ENCODE assay signal across 10 mouse cellular contexts in genomic region chr6:142962476-142962875, GRCm38 (mm10). TPM values are rescaled to one million over a fixed set of nuclear protein-coding genes. Genes with fewer than 3 reads are reported as not detected.
A peak's percentile ranks its signal among the peaks of the same experiment; 100 is the strongest.
DNase-seq lines count a peak whose midpoint lies in the region; ATAC-seq and TF ChIP-seq lines count a peak whose summit lies in the region.
"Had no signal": no experiment of that assay in that cellular context is flagged by ENCODE, and none has a peak within 500 bp of the region (broad histone marks: within the 10 kb centered on the region; RNA-seq: fewer than 3 reads in every experiment).

No protein-coding gene starts in this region.

- H3K9me3 ChIP-seq in heart, embryonic 13.5 days, result no peaks in the 10 kb centered on the region
- H3K9me3 ChIP-seq in limb, embryonic 13.5 days, result no peaks in the 10 kb centered on the region

- no peak for ATAC-seq in heart, embryonic 13.5 days (ENCODE audit: extremely low read depth, insufficient number of reproducible peaks, low FRiP score, low TSS enrichment)
- no peak for ATAC-seq in limb, embryonic 13.5 days (ENCODE audit: low FRiP score, low read depth)

- H3K27me3 ChIP-seq in heart, embryonic 13.5 days (replicated peaks), result peaks cover 25% of the 10 kb centered on the region
- peaks cover 11% of the 10 kb centered on the region for H3K27me3 ChIP-seq in spleen, adult 2 months (ENCODE audit: control insufficient read depth, insufficient read depth, low read length)
- peaks cover 18% of the 10 kb centered on the region for H3K27me3 ChIP-seq in limb, embryonic 13.5 days

- no peak for TF ChIP-seq CTCF in spleen, adult 2 months (IDR thresholded peaks at IDR 0.05; ENCODE audit: extremely low read depth, insufficient read depth, insufficient read length, insufficient replicate concordance)

- H3K27ac ChIP-seq in heart, embryonic 13.5 days (replicated peaks), result no peak overlapping the region
- no peak overlapping the region for H3K27ac ChIP-seq in spleen, adult 2 months (ENCODE audit: insufficient read depth, low read length)
- H3K27ac ChIP-seq in limb, embryonic 13.5 days, result no peak overlapping the region
- H3K27ac ChIP-seq: gastrocnemius, adult 2 months; liver, embryonic 14.5 days had no signal

- peaks cover 5% of the 10 kb centered on the region; the same call in 1 of the 2 replicates for H3K4me1 ChIP-seq in heart, embryonic 13.5 days
- peaks cover 2% of the 10 kb centered on the region for H3K4me1 ChIP-seq in spleen, adult 2 months (ENCODE audit: control insufficient read depth, insufficient read depth, insufficient read length)
- peaks cover 8% of the 10 kb centered on the region for H3K4me1 ChIP-seq in limb, embryonic 13.5 days

- H3K9ac ChIP-seq in heart, embryonic 13.5 days, result no peak overlapping the region
- H3K9ac ChIP-seq in limb, embryonic 13.5 days, result no peak overlapping the region
- H3K9ac ChIP-seq: liver, embryonic 14.5 days had no signal

- peak overlapping the region; percentile 96 for H3K4me2 ChIP-seq in heart, embryonic 13.5 days
- H3K4me2 ChIP-seq in limb, embryonic 13.5 days (replicated peaks), result peak overlapping the region; percentile 94; the same call in 1 of the 2 replicates

- H3K36me3 ChIP-seq in heart, embryonic 13.5 days, result no peaks in the 10 kb centered on the region
- H3K36me3 ChIP-seq in spleen, adult 2 months (ENCODE audit: control insufficient read depth, insufficient read depth, low read length), result no peaks in the 10 kb centered on the region
- no peaks in the 10 kb centered on the region for H3K36me3 ChIP-seq in limb, embryonic 13.5 days

- H3K4me3 ChIP-seq in heart, embryonic 13.5 days, result peak overlapping the region; percentile 66
- H3K4me3 ChIP-seq in spleen, adult 2 months (ENCODE audit: extremely low read depth, insufficient read depth, insufficient read length), result peak overlapping the region; percentile 45; the same call in 1 of the 2 replicates
- H3K4me3 ChIP-seq in limb, embryonic 13.5 days, result no peak overlapping the region
- H3K4me3 ChIP-seq: gastrocnemius, adult 2 months had no signal

- no peak for TF ChIP-seq POLR2A in spleen, adult 2 months (IDR thresholded peaks at IDR 0.05; ENCODE audit: low read depth, low read length)

- WGBS in heart, embryonic 13.5 days, result 61% methylated on average over 10 of the region's 10 CpGs
- WGBS in spleen, adult 2 months, result 54% methylated on average over 10 of the region's 10 CpGs
- 58% methylated on average over 10 of the region's 10 CpGs for WGBS in limb, embryonic 13.5 days

- no peak for DNase-seq in heart, adult 8-10 months (ENCODE audit: low spot score)
- no peak for DNase-seq in spleen, adult 2 months (ENCODE audit: low read depth in 1 of 2, low spot score in 2 of 2)
- DNase-seq in spleen, postnatal 4 days (ENCODE audit: low spot score in 2 of 2), result no peak
- peak; percentile 65 for DNase-seq in thymus, postnatal 4 days
- no peak for DNase-seq in gastrocnemius, postnatal 10 days
- DNase-seq in right cerebral cortex, postnatal 4 days, result no peak
- DNase-seq: gastrocnemius, adult 2 months had no signal

RNA-seq across cellular contexts. Expression of gene St8sia1, which starts 1.8 kb away (rescaled TPM):
- polyA plus RNA-seq in heart, embryonic 13.5 days (2015; fragmentation: Nextera tagmentation; extraction: Ambion mirVana), result 2.0 and 2.2 TPM in 2 replicates
- total RNA-seq in heart, adult 8-10 months (2022), result under 1 TPM; 0.09 to 0.25 (median 0.17) TPM
- 1.9 and 2.5 TPM in 2 replicates for polyA plus RNA-seq in spleen, adult 2 months (2012; rRNA removed)
- 1.1 and 1.3 TPM in 2 replicates for polyA plus RNA-seq in limb, embryonic 13.5 days (2015; fragmentation: Nextera tagmentation; extraction: Ambion mirVana)
- under 1 TPM; 0.27 to 0.42 TPM for total RNA-seq in gastrocnemius, postnatal 10 days (2021)
